Mouse (Mus musculus) lung, adult 10 weeks (tissue): ENCODE measurements around the gene Ankzf1. TPM values are rescaled to one million over a fixed set of nuclear protein-coding genes. Genes with fewer than 3 reads are reported as not detected.

ENCODE experiments used
- polyA plus RNA-seq: library from polyadenylated mRNA; stranded (reverse); fragments of 350-450 nt; fragmentation: Illumina TruSeq; extraction: RNeasy Lipid Tissue Mini Kit (QIAGEN cat#74804); gene quantifications from one replicate; pipeline ENCODE4 v1.2.3, GENCODE M21; 2014; ENCODE audit warnings: low read depth, low replicate concordance; ENCODE audit not compliant: insufficient read depth

Gene Ankzf1
- 9.2 TPM for polyA plus RNA-seq

GRCm38 (mm10) chr1:75191622-75192402 is at the start of gene Ankzf1, which contains the start of gene Atg9a:
Gene Ankzf1 (plus strand): TSS chr1:75192151.
Gene Atg9a (minus strand): TSS chr1:75192196.

GRCm38 (mm10) chr1:75142301-75143261 is 49.4 kb upstream of the Ankzf1 start, which contains the start of the genes Cnppd1 and Retreg2:
Gene Cnppd1 (minus strand): TSS chr1:75142711.
Gene Retreg2 (plus strand): TSS chr1:75142778.

GRCm38 (mm10) chr1:75168472-75169464 is 23.2 kb upstream of the Ankzf1 start, which contains the start of gene Zfand2b:
Gene Zfand2b (plus strand): TSS chr1:75168646.

GRCm38 (mm10) chr1:75180105-75180590 is 11.8 kb upstream of the Ankzf1 start, which contains the start of gene Abcb6:
Gene Abcb6 (minus strand): TSS chr1:75180392.

GRCm38 (mm10) chr1:75210136-75211087 is 18.5 kb downstream of the Ankzf1 start, which contains the start of the genes Glb1l and Stk16:
Gene Glb1l (minus strand): TSS chr1:75210813.
Gene Stk16 (plus strand): TSS chr1:75210838.

GRCm38 (mm10) chr1:75219531-75219930 is 27.6 kb downstream of the Ankzf1 start, which contains the start of gene Tuba4a:
Gene Tuba4a (minus strand): TSS chr1:75219865.

GRCm38 (mm10) chr1:75231664-75232152 is 39.8 kb downstream of the Ankzf1 start, which contains the start of gene A630095N17Rik:
Gene A630095N17Rik (minus strand): TSS chr1:75232102.

GRCm38 (mm10) chr1:75236117-75237050 is 44.4 kb downstream of the Ankzf1 start, which contains the start of gene Dnajb2:
Gene Dnajb2 (plus strand): TSS chr1:75236406.

Other genes with a start within 250 kb of the Ankzf1 start
- gene Ihh, start 240.5 kb upstream of the Ankzf1 start, polyA plus RNA-seq, result not detected
- 3.9 TPM for gene Nhej1, start 67.0 kb upstream of the Ankzf1 start, polyA plus RNA-seq
- 0.54 TPM for gene Slc23a3, start 58.3 kb upstream of the Ankzf1 start, polyA plus RNA-seq
- 42.7 TPM for gene Cnppd1, start 49.4 kb upstream of the Ankzf1 start, polyA plus RNA-seq
- gene Retreg2, start 49.4 kb upstream of the Ankzf1 start, polyA plus RNA-seq, result 54.4 TPM
- gene Zfand2b, start 23.5 kb upstream of the Ankzf1 start, polyA plus RNA-seq, result 34.3 TPM
- 11.2 TPM for gene Abcb6, start 11.8 kb upstream of the Ankzf1 start, polyA plus RNA-seq
- gene Atg9a, start within 50 bp of the Ankzf1 start, polyA plus RNA-seq, result 12.2 TPM
- gene Glb1l, start 18.7 kb downstream of the Ankzf1 start, polyA plus RNA-seq, result 4.8 TPM
- gene Stk16, start 18.7 kb downstream of the Ankzf1 start, polyA plus RNA-seq, result 62.4 TPM
- 60.2 TPM for gene Tuba4a, start 27.7 kb downstream of the Ankzf1 start, polyA plus RNA-seq
- not detected for gene A630095N17Rik, start 40.0 kb downstream of the Ankzf1 start, polyA plus RNA-seq
- 51.1 TPM for gene Dnajb2, start 44.3 kb downstream of the Ankzf1 start, polyA plus RNA-seq
- gene Ptprn, start 72.4 kb downstream of the Ankzf1 start, polyA plus RNA-seq, result 1.7 TPM
- gene Resp18, start 86.3 kb downstream of the Ankzf1 start, polyA plus RNA-seq, result 1.6 TPM
- 53.8 TPM for gene Dnpep, start 125.8 kb downstream of the Ankzf1 start, polyA plus RNA-seq
- gene Des, start 168.2 kb downstream of the Ankzf1 start, polyA plus RNA-seq, result 92.4 TPM
- gene Speg, start 183.1 kb downstream of the Ankzf1 start, polyA plus RNA-seq, result 8.0 TPM
- gene Gmppa, start 243.8 kb downstream of the Ankzf1 start, polyA plus RNA-seq, result 38.9 TPM